Mouse (Mus musculus) adrenal gland, postnatal 10 days (tissue): Measurements from ENCODE around the gene Best1. TPM values are rescaled to one million over a fixed set of nuclear protein-coding genes. Genes with fewer than 3 reads are reported as not detected.

ENCODE experiments used
- DNase-seq: peaks from one replicate; pipeline ENCODE4 v3.0.0; 2021; ENCODE audit warnings: mixed read lengths
- total RNA-seq, 2 experiments: library from RNA; stranded (reverse); gene quantifications; 2 replicates each; pipeline ENCODE4 v1.2.3; 2021

Gene Best1
- total RNA-seq, 2 experiments from 2014 or later: 0.39 to 0.45 TPM

- DNase-seq: peak; percentile 63
These were observed 21.2 kb upstream of the Best1 start for GRCm38 (mm10) chr19:10022414-10023303.

DNA sequence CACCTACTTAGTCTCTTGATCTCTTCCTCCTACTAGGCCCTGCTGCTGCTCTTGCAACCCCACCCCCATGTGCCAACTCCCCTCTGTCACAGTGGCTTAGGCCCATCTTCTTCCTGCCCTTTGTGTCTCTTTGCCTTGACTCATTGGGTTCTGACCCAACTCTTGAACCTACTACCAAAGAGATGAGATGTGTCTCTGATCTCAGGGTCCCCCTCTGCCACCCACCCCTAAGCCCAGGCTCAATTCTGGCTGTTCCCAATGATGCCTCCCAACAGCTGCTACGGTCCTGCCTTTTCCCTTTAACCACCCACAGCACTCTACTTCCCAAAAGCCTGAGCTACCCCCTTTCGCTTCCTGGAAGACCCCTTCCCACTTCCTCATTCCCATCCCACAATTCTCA lies 20.5 kb upstream of the Best1 start:
- DNase-seq: no peak

- no peak for DNase-seq
These were observed 17.9 kb upstream of the Best1 start for GRCm38 (mm10) chr19:10019214-10019760.

GRCm38 (mm10) chr19:10018527-10018818 lies 17.0 kb upstream of the Best1 start:
- DNase-seq: no peak

- DNase-seq: peak; percentile 96
These were observed 16.4 kb upstream of the Best1 start for GRCm38 (mm10) chr19:10017637-10018526.

DNA sequence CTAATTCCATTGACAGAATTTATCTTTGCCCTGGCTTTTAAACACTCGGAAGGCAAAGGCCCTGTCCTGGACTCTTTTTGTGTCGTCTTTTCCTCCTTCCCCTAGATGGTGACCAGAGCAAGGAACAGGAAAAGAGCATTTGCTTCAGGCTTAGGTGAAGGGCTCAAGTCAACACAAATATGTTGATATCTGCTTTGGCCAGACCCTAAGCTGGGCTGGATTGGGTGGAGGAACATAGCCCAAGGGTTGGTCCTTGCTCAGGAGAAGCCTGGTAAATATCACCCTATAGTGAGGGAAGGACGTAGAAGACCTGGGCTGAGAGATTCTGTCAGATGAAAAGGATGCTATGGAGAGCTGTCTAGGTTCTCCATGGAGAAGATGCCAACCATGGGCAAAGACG lies 14.7 kb upstream of the Best1 start:
- no peak for DNase-seq

DNA sequence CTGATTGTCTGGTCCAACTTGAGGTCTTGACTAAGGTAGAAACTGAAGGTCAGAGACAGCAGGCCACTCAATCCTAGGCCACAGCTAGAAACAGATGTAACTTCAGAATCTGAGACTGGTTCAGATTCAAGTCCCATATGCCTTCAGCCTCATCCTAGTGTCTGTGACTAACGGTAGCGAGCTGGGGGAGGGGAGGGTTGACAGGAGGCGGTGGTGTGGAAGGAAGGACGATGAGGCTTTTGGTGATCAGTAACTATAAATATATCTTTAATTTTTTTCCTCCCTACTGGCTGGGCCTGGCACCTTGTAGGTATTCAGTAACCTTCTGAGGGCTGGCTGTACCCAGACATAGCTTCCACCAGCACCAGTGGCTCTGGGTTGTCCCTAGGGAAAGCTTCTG lies 14.0 kb upstream of the Best1 start:
- no peak for DNase-seq

DNA sequence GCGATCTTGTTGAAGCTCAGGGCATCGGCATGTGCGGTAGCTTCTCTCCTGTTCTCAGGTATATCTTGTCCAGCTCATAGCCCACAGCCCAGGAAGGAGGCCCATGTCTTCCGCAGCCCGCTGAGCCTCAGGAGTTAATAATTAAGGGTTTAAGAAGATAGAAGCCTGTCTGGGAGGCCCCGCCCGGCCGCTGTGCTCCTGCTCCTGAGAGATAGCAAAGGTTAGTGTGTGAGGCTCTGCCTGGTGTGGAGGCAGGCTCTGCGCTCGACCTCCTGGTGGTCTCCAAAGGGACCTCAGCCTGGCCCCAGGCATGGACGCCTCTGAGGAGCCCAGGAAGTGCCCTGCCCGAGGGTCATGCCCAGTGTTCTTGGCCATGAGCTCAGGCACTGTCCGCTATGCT lies 13.4 kb upstream of the Best1 start:
- DNase-seq: no peak

GRCm38 (mm10) chr19:10013913-10014312 lies 12.5 kb upstream of the Best1 start:
- DNase-seq: no peak

DNA sequence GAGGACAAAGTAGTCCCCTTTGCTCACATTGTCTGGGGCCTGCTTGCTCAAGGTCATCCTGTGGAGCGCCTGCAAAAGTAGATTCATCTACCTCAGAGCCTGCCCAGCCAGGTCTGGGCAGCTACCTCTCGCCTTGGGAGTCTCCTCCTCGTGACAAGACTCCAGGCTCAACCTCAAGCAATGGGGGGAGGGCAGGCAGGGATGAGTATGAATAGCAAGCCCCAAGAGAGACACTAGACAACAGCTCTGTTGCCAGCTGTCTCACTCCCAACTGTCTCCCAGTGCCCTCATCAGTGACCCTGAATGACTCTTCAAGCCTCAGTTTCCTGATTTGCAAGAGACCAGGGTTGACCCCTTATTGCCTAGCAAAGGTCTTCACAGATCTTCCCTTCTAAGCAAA lies 11.9 kb upstream of the Best1 start:
- no peak for DNase-seq

DNA sequence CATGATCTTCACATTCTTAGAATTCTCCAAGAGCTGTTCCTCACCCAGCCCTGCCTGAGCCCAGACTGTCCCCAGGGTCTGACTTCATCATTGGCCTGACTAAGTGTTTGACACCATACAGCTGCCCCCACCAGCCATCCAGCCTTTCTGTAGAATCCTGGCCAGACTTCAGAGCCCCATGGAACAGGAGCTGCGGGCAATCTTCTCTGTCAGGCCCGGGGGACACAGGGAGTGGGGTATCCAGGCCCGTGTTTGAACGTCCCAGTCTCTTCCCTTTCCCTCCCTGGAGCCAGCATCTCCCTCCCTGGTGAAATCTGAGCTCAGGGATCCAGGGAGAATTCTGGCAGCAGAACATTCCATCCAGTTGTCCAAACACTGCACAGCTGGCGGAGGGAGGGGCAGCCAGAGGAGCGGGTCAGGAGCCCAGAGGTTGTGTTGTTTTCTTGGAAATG lies 11.4 kb upstream of the Best1 start:
- no peak for DNase-seq

- no peak for DNase-seq
These were observed 10.0 kb upstream of the Best1 start for GRCm38 (mm10) chr19:10011408-10011807.

GRCm38 (mm10) chr19:10003696-10004095 lies 2.3 kb upstream of the Best1 start:
- DNase-seq: no peak

GRCm38 (mm10) chr19:10000330-10000729 lies 1.1 kb downstream of the Best1 start:
- peak; percentile 45 for DNase-seq

GRCm38 (mm10) chr19:9998736-9999486 lies 2.5 kb downstream of the Best1 start:
- DNase-seq: no peak

DNA sequence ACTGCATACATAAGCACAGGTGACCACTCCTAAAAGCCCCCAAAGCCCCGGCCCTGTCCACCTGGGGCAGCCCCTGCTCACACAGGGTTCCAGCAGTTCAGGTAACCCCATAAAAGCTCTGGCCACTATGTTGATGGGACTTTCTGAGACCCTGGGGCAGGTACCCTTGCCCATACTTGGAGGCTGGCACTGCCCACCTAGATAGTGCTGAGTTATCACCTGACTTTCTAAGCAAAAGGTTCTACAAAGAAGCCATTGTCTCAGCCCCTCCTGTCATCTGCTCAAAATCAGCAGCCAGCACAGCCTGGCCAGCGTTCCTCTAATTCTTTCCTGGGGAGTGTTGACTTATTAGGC lies 3.4 kb downstream of the Best1 start:
- no peak for DNase-seq

DNA sequence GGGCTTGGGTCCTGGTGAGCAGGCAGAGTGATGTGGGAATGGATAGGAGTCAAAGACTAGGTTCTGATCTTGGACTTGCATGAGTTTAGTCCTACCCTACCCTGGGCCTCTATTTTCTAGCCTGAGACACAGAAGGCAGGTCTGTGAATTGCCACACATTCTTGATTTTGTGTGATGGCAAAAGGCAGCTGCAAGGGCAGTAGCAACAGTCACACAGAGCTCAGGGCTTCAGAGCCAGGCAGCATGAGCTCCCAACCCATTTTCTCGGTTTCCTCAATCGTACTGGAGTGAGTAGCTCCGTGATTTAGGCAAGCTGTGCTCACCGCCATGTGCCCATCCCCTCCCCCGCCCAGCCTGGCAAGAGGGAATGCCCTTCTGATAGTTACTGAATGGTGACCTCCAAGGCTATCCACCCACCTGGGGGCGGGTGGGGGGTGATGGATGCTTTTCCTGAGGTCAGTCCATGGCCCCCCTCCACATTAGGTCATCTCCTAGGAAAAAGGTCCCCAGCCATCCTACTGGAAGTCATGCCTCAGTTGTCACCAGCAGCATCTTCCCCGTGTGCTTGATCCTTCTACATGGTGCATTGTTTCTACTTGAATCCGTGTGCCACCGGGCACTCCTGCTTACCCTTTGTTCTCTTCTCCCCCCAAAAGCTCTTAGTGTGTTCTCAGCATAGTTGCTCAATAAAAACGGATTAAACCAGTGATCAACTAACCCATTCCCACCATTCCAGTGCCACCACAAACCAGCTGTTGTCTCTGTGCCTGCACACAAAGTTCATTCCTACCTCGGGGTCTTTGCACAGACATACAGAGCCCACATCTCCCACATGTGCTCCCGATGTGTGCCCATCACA lies 4.0 kb downstream of the Best1 start:
- no peak for DNase-seq

- peak; percentile 94 for DNase-seq
These were observed 8.3 kb downstream of the Best1 start for GRCm38 (mm10) chr19:9993036-9993656.

GRCm38 (mm10) chr19:9992011-9992958 lies 9.1 kb downstream of the Best1 start:
- no peak for DNase-seq

GRCm38 (mm10) chr19:9991304-9991703 lies 10.1 kb downstream of the Best1 start:
- peak; percentile 90 for DNase-seq
